Mouse (Mus musculus): ENCODE measurements around the gene Rap1b. TPM values are rescaled to one million over a fixed set of nuclear protein-coding genes. Genes with fewer than 3 reads are reported as not detected.

Gene Rap1b
- polyA plus RNA-seq, 1 experiment from 2014 or later = 160 TPM

DNA sequence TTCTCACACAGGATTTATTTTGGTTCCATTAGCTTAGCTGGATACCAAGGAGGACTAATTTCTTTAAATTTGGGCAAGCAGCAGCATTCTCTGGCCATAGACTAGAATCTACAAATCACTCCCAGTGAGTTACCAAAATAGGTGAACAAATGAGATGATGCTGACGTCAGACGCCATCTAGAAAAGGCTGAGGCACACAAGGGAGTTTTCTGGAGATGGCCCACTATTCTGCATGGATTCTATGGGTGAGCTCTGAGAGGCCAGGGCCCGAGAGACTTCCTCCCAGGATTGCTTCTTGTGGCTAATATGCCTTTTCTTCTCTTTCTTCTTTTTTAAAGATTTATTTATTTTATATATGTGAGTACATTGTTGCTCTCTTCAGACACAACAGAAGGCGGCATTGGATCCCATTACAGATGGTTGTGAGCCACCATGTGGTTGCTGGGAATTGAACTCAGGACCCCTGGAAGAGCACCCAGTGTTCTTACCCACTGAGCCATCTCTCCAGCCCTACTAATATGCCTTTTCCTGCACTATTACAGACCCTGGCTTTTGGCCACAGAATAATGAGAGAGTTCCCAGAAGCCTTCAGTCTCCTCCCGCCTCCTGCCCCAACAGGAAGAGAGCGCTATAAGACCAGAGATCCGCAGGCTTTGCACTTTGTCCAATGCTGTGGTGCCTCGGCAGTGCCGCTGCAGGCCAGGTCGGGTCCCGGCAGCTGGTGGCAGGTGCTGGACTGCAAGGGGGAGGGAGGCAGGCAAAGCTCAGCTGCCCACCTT lies 80.5 kb downstream of the Rap1b start:
- 94% methylated on average over 11 of the region's 11 CpGs for WGBS
- no peak overlapping the region for H3K9ac ChIP-seq
- H3K4me2 ChIP-seq (replicated peaks) = no peak overlapping the region
- H3K4me3 ChIP-seq = no peak overlapping the region
- ATAC-seq (ENCODE audit: insufficient number of reproducible peaks, insufficient read depth, low FRiP score, low TSS enrichment) = no peak
- H3K9me3 ChIP-seq = no peaks in the 10 kb centered on the region
- peaks cover 79% of the 10 kb centered on the region for H3K36me3 ChIP-seq
- H3K27ac ChIP-seq = no peak overlapping the region
- no peaks in the 10 kb centered on the region for H3K27me3 ChIP-seq
- no peaks in the 10 kb centered on the region for H3K4me1 ChIP-seq

DNA sequence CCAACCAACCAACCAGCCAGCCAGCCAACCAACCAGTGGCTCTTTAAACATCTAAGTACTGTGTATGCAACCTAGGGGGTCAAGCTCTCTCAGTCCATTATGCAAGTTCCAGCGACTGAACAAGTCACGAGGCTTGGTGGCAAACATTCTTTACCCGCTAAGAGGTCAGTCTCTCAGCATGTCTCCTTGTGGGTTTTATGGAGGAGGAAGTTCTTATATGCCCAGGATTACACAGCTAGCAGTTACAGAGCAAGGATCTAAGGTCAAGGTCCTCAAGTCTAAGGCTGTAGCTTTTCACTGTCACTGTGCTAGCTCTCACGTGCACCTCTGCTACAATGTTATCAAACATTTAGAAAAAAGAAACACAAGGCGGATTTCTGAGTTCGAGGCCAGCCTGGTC lies 81.2 kb downstream of the Rap1b start:
- Histone ChIP-seq H3K36me3 (peaks cover 79% of the 10 kb centered on the region), H3K9ac (no peak overlapping the region), H3K27ac (no peak overlapping the region), H3K9me3 (no peaks in the 10 kb centered on the region), H3K4me3 (no peak overlapping the region), H3K4me2 (replicated peaks) (no peak overlapping the region), H3K4me1 (no peaks in the 10 kb centered on the region), H3K27me3 (no peaks in the 10 kb centered on the region)
- WGBS = 93% methylated on average over 6 of the region's 6 CpGs
- no peak for ATAC-seq (ENCODE audit: insufficient number of reproducible peaks, insufficient read depth, low FRiP score, low TSS enrichment)

Other genes with a start within 250 kb of the Rap1b start
- gene Cpm, start 216.5 kb downstream of the Rap1b start, polyA plus RNA-seq (2016; fragmentation: Nextera tagmentation; extraction: Ambion mirVana) = 19.3 and 20.4 TPM in 2 replicates
- gene Mdm2, start 135.3 kb downstream of the Rap1b start, polyA plus RNA-seq (2016; fragmentation: Nextera tagmentation; extraction: Ambion mirVana) = 55.0 and 55.9 TPM in 2 replicates
- gene Slc35e3, start 99.7 kb downstream of the Rap1b start, polyA plus RNA-seq (2016; fragmentation: Nextera tagmentation; extraction: Ambion mirVana) = 39.5 TPM in 2 replicates
- gene Nup107, start 53.3 kb downstream of the Rap1b start, polyA plus RNA-seq (2016; fragmentation: Nextera tagmentation; extraction: Ambion mirVana) = 77.8 and 85.3 TPM in 2 replicates

Measured in embryonic facial prominence, embryonic 12.5 days (tissue).